Mouse (Mus musculus) intestine, embryonic 16.5 days (tissue): ENCODE results near the gene Lrmda. TPM values are rescaled to one million over a fixed set of nuclear protein-coding genes. Genes with fewer than 3 reads are reported as not detected.

Experiments used
- ATAC-seq: fragments of 200-750 bp; cut with Nextera tagmentation; 2 replicates; pipeline ENCODE4 v1.8.0; 2017; ENCODE audit warnings: moderate TSS enrichment, moderate library complexity
- H3K27ac ChIP-seq: fragments of 300-500 bp; sonication (generic); 2 replicates; pipeline ENCODE4 v1.5.1; 2014; ENCODE audit warnings: mild to moderate bottlenecking, low read length
- H3K27me3 ChIP-seq: fragments of 300-500 bp; sonication (generic); replicated peaks from 2 replicates; pipeline ENCODE4 v1.6.1; 2014; ENCODE audit warnings: low read length, control low read depth, mixed read lengths; ENCODE audit not compliant: control insufficient read depth, insufficient read depth
- H3K36me3 ChIP-seq: fragments of 300-500 bp; sonication (generic); 2 replicates; pipeline ENCODE4 v1.6.1; 2014; ENCODE audit warnings: low read length, control low read depth; ENCODE audit not compliant: control insufficient read depth, insufficient read depth
- H3K4me1 ChIP-seq: fragments of 300-500 bp; sonication (generic); 2 replicates; pipeline ENCODE4 v1.6.1; 2014; ENCODE audit warnings: low read length, control low read depth, mixed read lengths; ENCODE audit not compliant: control insufficient read depth, insufficient read depth
- H3K4me2 ChIP-seq: fragments of 300-500 bp; sonication (generic); 2 replicates; pipeline ENCODE4 v1.6.1; 2014; ENCODE audit warnings: low read depth, low read length, control low read depth
- H3K4me3 ChIP-seq: fragments of 300-500 bp; sonication (generic); 2 replicates; pipeline ENCODE4 v1.5.1; 2014; ENCODE audit warnings: mild to moderate bottlenecking, low read length
- H3K9ac ChIP-seq: fragments of 300-500 bp; sonication (generic); 2 replicates; pipeline ENCODE4 v1.6.1; 2014; ENCODE audit warnings: low read depth, low read length
- H3K9me3 ChIP-seq: fragments of 300-500 bp; sonication (generic); 2 replicates; pipeline ENCODE4 v1.6.1; 2016; ENCODE audit warnings: low read length, control low read depth; ENCODE audit not compliant: control insufficient read depth
- WGBS: fragments of 180-500 bp; shearing (Covaris S2); extraction: QIAGEN DNeasy Blood & Tissue Kit; methylation state at CpG from one replicate; pipeline ENCODE4 v1.1.7; 2014; 5-methylcytosine and 5-hydroxymethylcytosine counted together
- polyA plus RNA-seq: library from polyadenylated mRNA; unstranded; fragments of >200 nt; fragmentation: Nextera tagmentation; extraction: Ambion mirVana; gene quantifications from 2 replicates; pipeline ENCODE4 v1.2.1, GENCODE M21; 2015

Gene Lrmda
- polyA plus RNA-seq, 1 experiment from 2014 or later = 0.53 TPM

DNA sequence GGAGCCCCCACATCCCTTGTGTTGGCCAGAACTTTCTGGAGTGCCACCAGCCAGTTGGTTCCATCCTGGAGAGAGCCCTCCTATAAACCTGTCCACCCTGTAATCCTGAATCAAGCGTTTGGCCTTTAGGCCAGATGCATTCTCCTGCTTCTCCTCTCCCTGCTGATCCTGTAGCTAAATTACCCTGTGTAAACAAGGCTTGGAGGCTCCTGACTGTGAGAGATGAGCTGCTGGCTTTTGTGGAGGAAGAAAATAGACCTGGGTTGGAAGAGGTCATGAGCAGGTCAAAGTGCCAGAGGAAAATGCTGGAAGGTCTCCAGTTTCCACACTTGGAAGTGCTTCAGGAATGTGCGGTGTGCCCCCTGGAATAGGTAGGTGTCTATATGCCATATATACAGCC lies 135.5 kb downstream of the Lrmda start:
- Histone ChIP-seq H3K4me1 (peaks cover 19% of the 10 kb centered on the region), H3K4me2 (no peak overlapping the region), H3K9me3 (no peaks in the 10 kb centered on the region), H3K27ac (no peak overlapping the region), H3K36me3 (no peaks in the 10 kb centered on the region), H3K27me3 (no peaks in the 10 kb centered on the region), H3K9ac (no peak overlapping the region), H3K4me3 (no peak overlapping the region)
- 26% methylated on average over 2 of the region's 2 CpGs for WGBS
- ATAC-seq = no peak

DNA sequence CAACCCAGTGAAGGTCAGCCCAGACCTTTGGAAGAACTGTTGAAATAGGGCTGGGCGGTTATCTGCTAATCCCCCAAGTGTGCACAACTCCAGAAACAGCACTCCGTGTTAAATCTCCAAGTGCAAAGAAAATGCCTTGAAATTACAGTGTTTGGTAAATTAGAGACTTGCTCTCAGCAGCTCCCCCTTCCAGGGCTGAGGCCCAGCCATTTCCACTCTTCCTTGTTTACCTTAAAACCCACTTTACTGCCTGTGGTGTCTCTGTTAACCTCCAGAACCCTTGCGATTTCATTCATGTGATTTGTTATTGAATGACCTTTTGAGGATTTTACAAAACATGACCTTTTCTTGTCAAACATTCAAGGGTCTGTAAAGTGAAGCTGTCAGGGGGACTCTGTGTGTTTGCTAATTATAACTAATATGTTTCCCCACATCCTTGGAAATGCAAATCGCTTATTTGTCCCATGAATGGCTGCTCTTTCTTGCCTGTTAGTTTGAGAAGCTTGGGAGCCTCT lies 136.1 kb downstream of the Lrmda start:
- Histone ChIP-seq H3K4me3 (no peak overlapping the region), H3K4me1 (peaks cover 19% of the 10 kb centered on the region), H3K9me3 (no peaks in the 10 kb centered on the region), H3K27ac (no peak overlapping the region), H3K9ac (no peak overlapping the region), H3K27me3 (no peaks in the 10 kb centered on the region), H3K4me2 (no peak overlapping the region), H3K36me3 (no peaks in the 10 kb centered on the region)
- no peak for ATAC-seq
- WGBS = 33% methylated on average over 4 of the region's 4 CpGs

DNA sequence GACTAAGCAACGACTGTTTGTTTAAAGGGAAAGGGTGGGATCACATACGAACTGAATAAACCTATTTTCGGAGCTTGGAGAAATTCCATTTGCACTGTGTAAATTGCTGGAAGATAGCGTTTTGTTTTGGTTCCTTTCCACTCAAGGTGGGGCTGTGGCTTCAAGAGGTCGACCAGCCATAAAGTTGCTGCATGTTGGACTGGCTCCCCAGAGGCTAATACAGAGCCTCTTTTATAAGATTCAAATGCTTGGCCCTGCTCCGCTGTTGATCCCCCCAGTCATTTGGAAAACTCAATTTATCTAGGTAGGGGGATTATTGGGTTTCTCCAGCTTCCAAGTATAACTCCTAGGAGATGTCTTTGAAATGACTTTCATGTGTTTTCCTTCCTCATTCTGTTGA lies 137.5 kb downstream of the Lrmda start:
- Histone ChIP-seq H3K4me2 (no peak overlapping the region), H3K4me1 (peaks cover 19% of the 10 kb centered on the region), H3K27ac (no peak overlapping the region), H3K4me3 (no peak overlapping the region), H3K9ac (no peak overlapping the region), H3K36me3 (no peaks in the 10 kb centered on the region), H3K27me3 (no peaks in the 10 kb centered on the region), H3K9me3 (no peaks in the 10 kb centered on the region)
- 44% methylated on average over 6 of the region's 6 CpGs for WGBS
- ATAC-seq = no peak

DNA sequence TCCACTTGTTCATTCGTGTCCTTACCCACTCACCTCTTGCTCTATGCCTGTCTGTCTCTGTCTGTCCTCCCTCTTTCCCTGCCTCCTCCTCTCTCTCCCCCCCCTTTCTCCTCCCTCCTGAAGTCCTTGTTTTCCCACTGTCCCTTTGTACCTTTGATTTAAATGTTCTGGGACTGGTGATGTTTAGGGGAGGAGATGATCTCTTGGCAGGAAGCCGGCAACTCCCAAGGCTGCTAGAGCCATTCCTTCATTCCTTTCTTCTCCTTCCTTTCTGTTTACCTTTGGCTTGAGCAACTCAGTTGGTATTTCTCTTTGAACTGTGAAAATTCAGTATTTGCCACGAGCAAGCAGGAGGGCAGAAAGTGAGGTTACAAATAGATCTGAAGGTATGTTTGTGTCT lies 141.9 kb downstream of the Lrmda start:
- 20% methylated on average over 3 of the region's 3 CpGs for WGBS
- H3K4me3 ChIP-seq = no peak overlapping the region
- no peaks in the 10 kb centered on the region for H3K36me3 ChIP-seq
- no peak overlapping the region for H3K4me2 ChIP-seq
- H3K4me1 ChIP-seq = no peaks in the 10 kb centered on the region
- no peak overlapping the region for H3K9ac ChIP-seq
- no peaks in the 10 kb centered on the region for H3K27me3 ChIP-seq
- H3K27ac ChIP-seq = no peak overlapping the region
- H3K9me3 ChIP-seq = no peaks in the 10 kb centered on the region
- ATAC-seq = no peak

DNA sequence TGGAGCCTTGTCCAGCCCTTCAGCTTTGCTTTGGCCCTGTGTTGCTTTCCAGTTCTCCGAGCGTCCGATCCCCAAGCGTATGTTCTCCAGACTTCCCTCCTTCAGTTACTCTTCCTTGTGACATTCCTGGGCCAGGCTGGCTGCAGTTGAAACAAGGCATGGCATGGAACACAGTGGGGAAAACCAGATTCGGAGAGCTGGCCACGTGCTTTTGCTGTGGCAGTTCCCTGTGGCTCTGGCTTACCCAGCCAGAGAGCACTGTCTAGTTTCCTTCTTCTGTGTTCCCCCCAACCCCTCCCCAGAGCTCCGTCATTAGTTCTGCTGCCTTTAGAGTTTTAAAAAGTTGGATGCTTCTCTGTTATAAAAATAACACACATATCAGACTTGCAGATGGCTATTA lies 147.8 kb downstream of the Lrmda start:
- Histone ChIP-seq H3K4me2 (no peak overlapping the region), H3K9ac (no peak overlapping the region), H3K27me3 (no peaks in the 10 kb centered on the region), H3K4me1 (peaks cover 16% of the 10 kb centered on the region), H3K4me3 (no peak overlapping the region), H3K9me3 (no peaks in the 10 kb centered on the region), H3K36me3 (no peaks in the 10 kb centered on the region), H3K27ac (no peak overlapping the region)
- no peak for ATAC-seq
- WGBS = 61% methylated on average over 7 of the region's 7 CpGs

DNA sequence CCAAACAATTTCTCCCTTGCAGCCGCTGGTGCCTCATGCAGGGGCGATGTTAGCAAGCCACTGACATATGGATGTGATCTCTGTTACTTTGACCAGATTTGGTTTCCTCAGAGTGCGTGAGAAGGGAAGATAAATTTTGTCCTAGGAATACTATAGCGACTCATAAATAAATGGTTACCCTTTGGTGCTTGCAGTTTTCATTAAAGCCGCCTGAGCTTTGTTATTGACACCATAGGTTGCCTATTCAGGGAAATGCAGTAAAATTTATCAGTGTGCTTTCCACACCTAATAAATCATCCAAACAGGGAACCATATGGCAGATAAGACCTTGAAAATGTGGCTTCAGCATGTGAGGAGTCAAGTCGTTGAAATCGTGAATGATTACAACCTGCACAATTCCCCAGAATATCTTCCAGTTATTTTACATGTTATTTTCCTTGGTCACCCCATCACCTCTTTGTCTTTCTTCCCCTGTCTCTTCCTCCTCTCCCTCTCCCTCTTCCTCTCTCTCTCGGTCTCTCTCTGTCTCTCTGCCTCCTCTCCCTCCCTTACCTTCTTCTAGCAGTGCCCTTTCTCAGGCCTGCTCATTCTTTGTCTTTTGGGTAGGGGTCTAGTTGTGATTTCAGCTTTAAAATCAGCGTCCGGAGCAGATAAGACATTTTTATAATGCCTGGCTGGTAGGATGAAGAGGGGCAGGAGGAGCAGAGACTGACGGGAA lies 148.7 kb downstream of the Lrmda start:
- ATAC-seq = no peak
- Histone ChIP-seq H3K27me3 (no peaks in the 10 kb centered on the region), H3K4me3 (no peak overlapping the region), H3K9ac (no peak overlapping the region), H3K4me2 (no peak overlapping the region), H3K27ac (no peak overlapping the region), H3K9me3 (no peaks in the 10 kb centered on the region), H3K36me3 (no peaks in the 10 kb centered on the region), H3K4me1 (peaks cover 16% of the 10 kb centered on the region)
- 26% methylated on average over 11 of the region's 11 CpGs for whole genome bisulfite sequencing

DNA sequence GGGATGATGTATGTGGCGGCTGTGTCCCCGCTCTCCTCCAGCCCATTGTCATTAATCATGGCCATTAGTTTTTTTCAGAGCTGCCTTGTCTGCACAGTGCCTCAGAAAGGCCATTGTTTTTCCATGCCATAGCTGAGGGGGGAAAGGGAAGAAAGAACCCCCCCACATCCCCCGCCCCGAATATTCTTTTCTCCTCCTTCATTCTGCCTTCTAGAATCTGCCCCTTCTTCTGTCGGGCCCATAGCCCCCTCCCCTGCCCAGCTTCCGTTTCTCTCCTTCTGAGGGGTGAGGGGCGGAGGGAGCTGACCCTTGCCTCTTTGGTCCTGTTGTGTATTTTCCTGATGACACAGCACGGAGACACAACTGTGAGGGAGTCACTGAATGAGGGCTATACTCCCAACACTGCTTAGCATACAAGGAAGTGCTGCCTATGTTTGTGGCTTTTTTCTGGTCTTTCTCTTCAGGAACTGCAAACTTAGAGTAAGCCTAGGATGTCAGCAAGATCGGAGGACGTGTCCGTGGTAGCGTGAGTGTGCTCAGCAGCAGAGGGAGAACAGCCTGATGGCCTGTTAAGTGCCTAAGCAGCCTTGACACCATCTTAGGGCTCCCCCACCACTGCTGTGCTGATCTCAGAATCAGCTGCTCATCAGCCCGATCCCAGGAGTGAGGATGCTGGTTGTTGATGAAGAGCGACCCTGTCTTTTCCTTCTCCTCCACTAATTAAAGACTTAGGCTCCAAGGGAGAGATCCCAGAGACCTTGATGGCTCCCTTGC lies 149.5 kb downstream of the Lrmda start:
- Histone ChIP-seq H3K27me3 (no peaks in the 10 kb centered on the region), H3K9me3 (no peaks in the 10 kb centered on the region), H3K4me3 (no peak overlapping the region), H3K27ac (no peak overlapping the region), H3K36me3 (no peaks in the 10 kb centered on the region), H3K4me2 (no peak overlapping the region), H3K4me1 (peaks cover 16% of the 10 kb centered on the region), H3K9ac (no peak overlapping the region)
- ATAC-seq = no peak
- WGBS = 46% methylated on average over 14 of the region's 14 CpGs

DNA sequence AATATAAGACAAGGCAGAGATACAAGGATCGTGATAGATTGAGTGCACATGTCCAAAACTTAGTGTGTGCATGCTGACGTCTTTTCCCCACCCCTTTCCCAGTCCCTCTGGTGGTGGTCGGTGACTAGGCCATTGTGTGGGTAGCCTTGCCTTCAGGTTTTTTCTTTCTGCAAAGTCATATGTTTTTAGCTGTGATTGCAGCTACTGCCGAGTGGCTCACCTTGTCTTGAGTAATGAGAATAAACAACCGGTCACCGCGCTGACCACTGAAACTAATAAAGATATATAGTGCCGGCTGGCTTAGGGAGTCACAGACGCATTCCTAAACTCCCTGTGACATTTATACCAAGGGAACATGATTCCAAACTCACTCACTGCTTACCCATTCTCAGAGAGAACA lies 155.2 kb downstream of the Lrmda start:
- no peak overlapping the region for H3K27ac ChIP-seq
- H3K27me3 ChIP-seq = no peaks in the 10 kb centered on the region
- no peak for ATAC-seq
- no peak overlapping the region for H3K9ac ChIP-seq
- H3K4me3 ChIP-seq = no peak overlapping the region
- H3K4me2 ChIP-seq = no peak overlapping the region
- H3K4me1 ChIP-seq = no peaks in the 10 kb centered on the region
- H3K9me3 ChIP-seq = no peaks in the 10 kb centered on the region
- H3K36me3 ChIP-seq = no peaks in the 10 kb centered on the region
- 58% methylated on average over 9 of the region's 9 CpGs for WGBS

DNA sequence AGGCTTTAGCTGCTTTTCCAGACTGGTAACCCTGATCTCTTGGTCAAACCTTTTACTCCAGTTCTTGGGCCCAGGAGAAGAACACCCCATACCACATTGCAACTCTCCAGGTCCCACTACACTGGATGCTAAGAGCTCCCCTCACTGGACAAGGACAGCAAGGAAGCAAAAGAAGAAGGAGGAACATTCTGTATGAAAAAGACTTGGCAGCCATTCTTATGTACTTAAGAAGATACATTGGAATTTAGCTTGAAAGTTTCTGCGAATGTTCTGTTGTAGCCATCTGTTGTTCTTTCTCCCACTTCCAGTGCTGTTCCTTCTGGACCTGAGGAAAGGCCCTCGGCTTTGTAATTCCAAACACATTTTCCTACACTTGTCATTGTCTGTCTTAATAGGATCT lies 160.2 kb downstream of the Lrmda start:
- H3K9me3 ChIP-seq = no peaks in the 10 kb centered on the region
- H3K4me3 ChIP-seq = no peak overlapping the region
- no peaks in the 10 kb centered on the region for H3K4me1 ChIP-seq
- no peak overlapping the region for H3K9ac ChIP-seq
- no peaks in the 10 kb centered on the region for H3K27me3 ChIP-seq
- 48% methylated on average over 2 of the region's 2 CpGs for WGBS
- no peak for ATAC-seq
- no peak overlapping the region for H3K4me2 ChIP-seq
- H3K27ac ChIP-seq = no peak overlapping the region
- H3K36me3 ChIP-seq = no peaks in the 10 kb centered on the region
